Mouse (Mus musculus) MN1 (cell line): ENCODE data around the gene Slco2a1.
A peak's percentile ranks its signal among the peaks of the same experiment; 100 is the strongest.

ENCODE experiments used
- DNase-seq: peaks from one replicate; pipeline ENCODE4 v3.0.0-alpha.2; 2016; ENCODE audit warnings: low spot score

Gene Slco2a1

GRCm38 (mm10) chr9:103036971-103037391 is 48.5 kb downstream of the Slco2a1 start:
- no peak for DNase-seq

DNA sequence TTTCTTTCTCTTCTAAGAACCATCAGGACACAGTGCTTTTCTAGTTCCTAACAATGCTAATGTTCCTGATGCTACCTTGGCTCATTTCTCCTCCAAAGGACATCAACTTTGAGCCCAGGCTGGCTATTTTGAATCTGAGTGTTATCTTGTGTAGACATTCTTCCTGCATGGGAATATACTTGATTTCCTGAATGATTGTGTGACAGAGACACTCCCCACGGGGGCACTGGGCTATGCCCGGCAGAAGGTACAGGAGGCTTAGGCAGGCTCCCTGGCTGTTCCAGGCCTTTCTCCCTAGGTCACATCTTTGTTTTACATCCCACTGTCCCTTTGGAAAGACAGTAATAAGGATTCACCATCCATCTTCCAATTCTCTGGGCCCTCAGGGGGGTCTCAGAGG is 49.8 kb downstream of the Slco2a1 start:
- no peak for DNase-seq

GRCm38 (mm10) chr9:103038705-103039104 is 50.2 kb downstream of the Slco2a1 start:
- no peak for DNase-seq

GRCm38 (mm10) chr9:103040581-103040980 is 52.1 kb downstream of the Slco2a1 start:
- DNase-seq, result no peak

DNA sequence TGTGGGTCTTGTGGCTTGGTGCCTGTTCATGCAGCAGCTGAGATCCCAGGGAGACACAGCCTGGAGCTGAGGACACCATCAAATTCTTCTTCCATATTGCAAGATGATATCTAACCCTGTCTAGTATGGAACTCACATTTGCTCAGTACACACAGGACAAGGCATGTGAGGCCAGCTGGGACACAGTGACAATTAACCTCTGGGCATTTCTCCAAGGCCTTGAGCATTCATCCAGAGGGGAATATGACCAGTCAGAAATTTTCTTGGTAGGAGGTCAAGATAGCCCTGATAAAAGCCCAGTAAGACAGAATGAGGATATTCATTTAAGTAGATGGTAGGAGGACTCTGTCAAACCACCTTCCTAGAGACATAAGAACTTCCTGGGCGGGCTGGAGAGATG is 56.9 kb downstream of the Slco2a1 start:
- peak; percentile 14 for DNase-seq

GRCm38 (mm10) chr9:103049049-103049511 is 60.6 kb downstream of the Slco2a1 start:
- no peak for DNase-seq

DNA sequence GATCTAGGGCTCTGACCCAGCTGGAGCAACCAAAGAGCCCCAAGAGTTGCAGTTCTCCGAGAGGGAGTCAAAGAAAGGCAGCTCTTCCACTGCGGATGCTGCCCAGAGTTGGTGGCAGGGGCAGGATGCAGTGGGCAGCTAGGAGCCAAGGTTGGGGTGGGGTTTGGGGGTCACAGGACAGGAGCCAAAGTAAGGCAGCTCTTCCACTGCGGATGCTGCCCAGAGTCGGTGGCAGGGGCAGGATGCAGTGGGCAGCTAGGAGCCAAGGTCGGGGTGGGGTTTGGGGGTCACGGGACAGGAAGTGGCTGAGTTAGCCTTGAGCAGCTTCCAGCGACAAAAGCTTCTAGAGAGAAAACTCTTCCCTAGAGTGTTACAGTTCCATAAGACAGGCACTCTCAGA is 65.3 kb downstream of the Slco2a1 start:
- DNase-seq, result no peak

GRCm38 (mm10) chr9:103055061-103055460 is 66.5 kb downstream of the Slco2a1 start:
- peak; percentile 32 for DNase-seq

- DNase-seq, result no peak
Observed at GRCm38 (mm10) chr9:103056164-103056563, 67.7 kb downstream of the Slco2a1 start.

- DNase-seq, result no peak
Observed at GRCm38 (mm10) chr9:103060551-103060950, 72.0 kb downstream of the Slco2a1 start.

DNA sequence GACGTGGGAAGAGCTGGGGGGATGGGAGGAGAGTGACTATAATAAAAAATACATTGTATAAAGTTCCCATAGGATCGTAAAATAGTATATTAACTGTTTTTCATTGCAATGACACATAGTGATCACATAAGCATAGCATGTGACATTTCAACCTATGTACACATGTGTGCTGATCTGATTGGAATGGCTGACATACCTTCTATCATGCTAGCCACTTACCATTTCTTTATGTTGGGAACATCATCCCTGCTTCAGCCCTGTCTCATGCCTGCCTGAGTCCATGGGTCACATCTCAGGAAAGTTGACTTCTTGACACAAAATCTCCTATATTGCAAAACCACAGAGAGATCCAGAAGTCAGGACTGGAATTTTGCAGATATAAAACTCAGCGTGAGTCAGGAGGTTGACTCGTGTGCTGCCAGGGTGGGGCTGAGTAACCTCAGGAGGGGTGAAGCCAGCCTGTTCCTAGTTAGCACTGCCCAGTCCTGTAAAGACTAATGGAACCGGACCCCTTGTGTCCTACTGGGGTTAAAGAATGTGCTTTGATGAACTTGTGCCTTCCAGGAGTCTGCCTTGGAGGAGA is 73.0 kb downstream of the Slco2a1 start:
- DNase-seq, result no peak

GRCm38 (mm10) chr9:103063591-103063990 is 75.1 kb downstream of the Slco2a1 start:
- DNase-seq, result no peak

- DNase-seq, result no peak
Observed at GRCm38 (mm10) chr9:103066845-103067244, 78.3 kb downstream of the Slco2a1 start.

- DNase-seq, result no peak
Observed at GRCm38 (mm10) chr9:103067651-103068050, 79.1 kb downstream of the Slco2a1 start.

- DNase-seq, result no peak
Observed at GRCm38 (mm10) chr9:103068769-103069168, 80.3 kb downstream of the Slco2a1 start.

- DNase-seq, result no peak
Observed at GRCm38 (mm10) chr9:103071541-103072203, 83.2 kb downstream of the Slco2a1 start.

GRCm38 (mm10) chr9:103072204-103072599 is 83.7 kb downstream of the Slco2a1 start:
- no peak for DNase-seq

GRCm38 (mm10) chr9:103072926-103073515 is 84.5 kb downstream of the Slco2a1 start:
- DNase-seq, result peak; percentile 18

DNA sequence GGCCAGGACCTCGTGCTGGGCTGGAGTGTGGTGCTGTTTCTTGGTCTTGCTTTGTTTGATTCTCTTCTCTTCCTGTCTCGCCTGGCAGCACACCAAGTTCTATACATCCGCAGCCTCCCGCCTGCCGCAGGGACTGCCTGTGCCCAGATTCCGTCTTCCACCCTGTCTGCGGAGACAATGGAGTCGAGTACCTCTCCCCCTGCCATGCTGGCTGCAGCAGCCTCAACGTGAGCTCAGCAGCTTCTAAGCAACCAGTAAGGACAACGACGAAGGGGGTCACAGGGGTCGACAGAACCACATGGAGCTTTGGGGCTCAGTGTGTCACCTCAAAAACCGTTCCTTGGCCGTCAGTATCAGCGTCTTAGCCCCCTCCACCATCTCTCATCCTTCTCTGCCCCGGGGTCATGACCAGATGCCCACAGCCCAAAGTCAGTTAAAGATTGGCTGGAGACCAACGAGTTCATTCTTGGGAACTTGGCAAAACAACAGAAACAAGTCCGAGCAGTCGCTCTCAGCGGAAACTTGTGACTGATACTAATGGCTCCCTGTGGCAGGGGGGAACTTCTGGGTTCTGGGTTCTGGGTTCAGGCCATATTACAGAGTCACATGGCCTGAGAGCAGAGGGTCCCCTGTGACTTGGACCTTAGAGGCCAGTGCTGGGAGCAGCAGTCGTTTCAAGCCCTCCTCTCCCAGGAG is 88.5 kb downstream of the Slco2a1 start:
- DNase-seq, result no peak

DNA sequence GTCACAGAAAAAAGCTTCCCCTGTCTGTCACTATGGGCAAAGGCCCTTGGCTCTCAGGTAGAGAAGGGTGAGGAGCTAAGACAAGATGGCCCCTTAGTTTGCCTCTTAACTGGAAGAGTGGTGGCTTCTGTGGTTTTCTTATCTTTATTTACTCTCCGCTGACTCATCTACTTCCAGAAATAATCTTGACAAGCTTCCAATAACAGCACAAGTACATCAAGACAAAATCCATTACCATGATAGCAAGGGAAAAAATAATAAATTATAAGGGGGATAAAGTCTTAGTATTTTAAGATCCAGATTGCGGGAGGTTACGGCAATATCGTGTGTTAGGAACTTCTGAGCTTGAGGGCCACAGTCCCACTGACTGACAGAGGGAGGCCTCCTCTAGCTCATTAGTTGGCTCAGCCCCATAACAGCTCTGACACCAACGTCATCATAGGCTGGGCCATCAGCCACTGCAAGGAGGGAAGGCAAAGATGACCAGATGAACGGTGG is 89.7 kb downstream of the Slco2a1 start:
- peak; percentile 30 for DNase-seq

GRCm38 (mm10) chr9:103080211-103080610 is 91.7 kb downstream of the Slco2a1 start:
- no peak for DNase-seq

DNA sequence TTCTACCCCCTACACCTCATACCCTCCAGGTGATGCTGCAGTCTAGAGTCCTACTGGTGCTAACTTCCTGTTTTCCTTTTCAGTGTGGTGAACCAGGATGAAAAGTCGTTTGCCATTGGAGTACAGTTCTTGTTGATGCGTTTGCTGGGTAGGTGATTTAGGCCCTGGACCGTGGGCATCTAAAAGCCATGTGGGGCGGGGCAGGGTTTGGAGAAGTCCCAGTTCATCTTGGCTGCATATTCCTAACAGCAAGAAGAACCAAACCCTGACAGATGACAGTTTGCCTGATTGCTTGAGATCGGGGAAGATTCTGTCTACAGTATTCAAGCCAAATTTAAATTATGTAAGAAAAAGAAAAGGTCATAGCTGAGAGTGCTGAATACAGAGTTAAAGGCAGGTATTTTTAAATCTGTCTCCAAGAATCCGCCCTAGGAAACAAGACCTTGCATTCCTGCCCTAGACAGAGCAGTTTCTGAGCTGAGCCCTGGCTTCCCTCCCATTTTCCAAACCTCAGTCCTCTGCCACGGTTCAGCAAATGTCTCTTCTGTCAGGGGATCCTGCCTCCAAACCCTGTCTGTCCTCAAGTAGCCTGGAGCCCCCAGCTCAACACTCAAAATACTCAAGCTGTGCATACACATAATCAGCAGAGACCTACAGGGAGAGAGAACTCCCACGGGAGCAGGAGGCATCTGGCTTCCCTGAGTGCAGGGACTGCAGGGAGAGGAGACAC is 93.9 kb downstream of the Slco2a1 start:
- DNase-seq, result no peak
